Mouse (Mus musculus) neural tube, embryonic 14.5 days (tissue): ENCODE measurements around the gene Foxo3. TPM values are rescaled to one million over a fixed set of nuclear protein-coding genes. Genes with fewer than 3 reads are reported as not detected.

Experiments
- ATAC-seq: fragments of 200-750 bp; cut with Nextera tagmentation; 2 replicates; pipeline ENCODE4 v1.8.0; 2017; ENCODE audit warnings: low read depth, mild to moderate bottlenecking, moderate TSS enrichment, moderate library complexity
- H3K27ac ChIP-seq: fragments of 300-500 bp; sonication (generic); 2 replicates; pipeline ENCODE4 v1.5.1; 2014; ENCODE audit warnings: low read depth, mild to moderate bottlenecking, control low read depth, low read length, moderate library complexity, mixed read lengths
- H3K27me3 ChIP-seq: fragments of 300-500 bp; sonication (generic); 2 replicates; pipeline ENCODE4 v1.6.1; 2014; ENCODE audit warnings: low read length; ENCODE audit not compliant: control insufficient read depth, insufficient read depth
- H3K36me3 ChIP-seq: fragments of 300-500 bp; sonication (generic); 2 replicates; pipeline ENCODE4 v1.6.1; 2014; ENCODE audit warnings: low read length, mixed read lengths; ENCODE audit not compliant: control insufficient read depth, insufficient read depth
- H3K4me1 ChIP-seq: fragments of 300-500 bp; sonication (generic); 2 replicates; pipeline ENCODE4 v1.6.1; 2014; ENCODE audit warnings: low read length; ENCODE audit not compliant: control insufficient read depth, insufficient read depth
- H3K4me2 ChIP-seq: fragments of 300-500 bp; sonication (generic); 2 replicates; pipeline ENCODE4 v1.6.1; 2014; ENCODE audit warnings: mild to moderate bottlenecking, low read depth, low read length, control low read depth
- H3K4me3 ChIP-seq: fragments of 300-500 bp; sonication (generic); 2 replicates; pipeline ENCODE4 v1.5.1; 2014; ENCODE audit warnings: low read depth, low read length, control low read depth, mixed read lengths
- H3K9ac ChIP-seq: fragments of 300-500 bp; sonication (generic); replicated peaks from 2 replicates; pipeline ENCODE4 v1.6.1; 2014; ENCODE audit warnings: low read depth, mild to moderate bottlenecking, control low read depth, low read length, mixed read lengths
- H3K9me3 ChIP-seq: fragments of 300-500 bp; sonication (generic); 2 replicates; pipeline ENCODE4 v1.6.1; 2016; ENCODE audit warnings: low read length; ENCODE audit not compliant: control insufficient read depth
- WGBS: fragments of 180-500 bp; shearing (Covaris S2); extraction: QIAGEN DNeasy Blood & Tissue Kit; methylation state at CpG from one replicate; pipeline ENCODE4 v1.1.7; 2014; 5-methylcytosine and 5-hydroxymethylcytosine counted together
- polyA plus RNA-seq: library from polyadenylated mRNA; unstranded; fragments of >200 nt; fragmentation: Nextera tagmentation; extraction: Ambion mirVana; gene quantifications from 2 replicates; pipeline ENCODE4 v1.2.1, GENCODE M21; 2014

The Foxo3 gene
- polyA plus RNA-seq, 1 experiment from 2014 or later, result 6.1 TPM

DNA sequence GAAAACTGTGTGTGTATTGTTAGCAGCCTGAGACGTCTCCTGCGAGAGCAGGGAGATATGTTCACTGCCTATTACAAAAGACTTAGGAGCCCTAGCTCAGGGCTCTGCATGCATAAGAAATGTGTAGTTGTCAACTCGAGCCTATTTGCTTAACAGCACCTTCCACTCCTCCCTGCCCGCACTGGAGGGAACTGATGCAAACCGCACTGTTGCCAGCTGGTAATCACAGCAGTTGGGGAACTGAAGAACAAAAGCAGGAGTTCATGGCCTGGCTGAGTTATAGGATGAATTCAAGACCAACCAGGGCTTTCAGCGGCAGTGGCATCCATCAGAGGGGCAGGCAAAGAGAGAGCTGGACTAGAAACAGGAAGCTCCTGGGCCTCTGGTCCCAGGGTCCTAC is 66.7 kb downstream of the Foxo3 start:
- peaks cover 8% of the 10 kb centered on the region; the same call in 1 of the 2 replicates for H3K4me1 ChIP-seq
- no peaks in the 10 kb centered on the region for H3K27me3 ChIP-seq
- no peaks in the 10 kb centered on the region for H3K9me3 ChIP-seq
- ATAC-seq, result no peak
- H3K9ac ChIP-seq, result no peak overlapping the region
- no peak overlapping the region for H3K4me3 ChIP-seq
- 28% methylated on average over 6 of the region's 6 CpGs for WGBS
- 0 out of 2 replicates have a peak overlapping the region, but pooled peaks have one; percentile 39 for H3K27ac ChIP-seq
- no peaks in the 10 kb centered on the region for H3K36me3 ChIP-seq
- H3K4me2 ChIP-seq, result no peak overlapping the region

DNA sequence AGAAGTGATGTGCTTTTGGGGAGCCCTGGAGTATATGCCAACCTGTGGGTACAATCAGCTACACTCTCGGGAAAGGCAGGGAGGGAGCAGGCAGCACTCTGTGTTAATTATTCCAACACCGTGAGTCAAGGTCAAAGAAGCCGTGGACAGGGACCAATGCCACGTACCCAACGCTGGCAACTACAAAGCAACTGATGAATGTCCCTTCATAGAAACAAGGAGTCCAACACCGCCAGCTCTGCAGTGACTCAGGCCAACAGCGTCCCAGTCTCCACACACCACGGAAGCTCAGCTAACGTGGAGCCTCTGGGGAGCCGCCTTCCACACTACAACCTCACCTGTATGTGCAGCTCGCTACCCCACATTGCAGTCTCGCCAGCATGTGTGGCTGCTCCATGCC is 68.9 kb downstream of the Foxo3 start:
- ATAC-seq, result no peak
- WGBS, result 88% methylated on average over 12 of the region's 12 CpGs

DNA sequence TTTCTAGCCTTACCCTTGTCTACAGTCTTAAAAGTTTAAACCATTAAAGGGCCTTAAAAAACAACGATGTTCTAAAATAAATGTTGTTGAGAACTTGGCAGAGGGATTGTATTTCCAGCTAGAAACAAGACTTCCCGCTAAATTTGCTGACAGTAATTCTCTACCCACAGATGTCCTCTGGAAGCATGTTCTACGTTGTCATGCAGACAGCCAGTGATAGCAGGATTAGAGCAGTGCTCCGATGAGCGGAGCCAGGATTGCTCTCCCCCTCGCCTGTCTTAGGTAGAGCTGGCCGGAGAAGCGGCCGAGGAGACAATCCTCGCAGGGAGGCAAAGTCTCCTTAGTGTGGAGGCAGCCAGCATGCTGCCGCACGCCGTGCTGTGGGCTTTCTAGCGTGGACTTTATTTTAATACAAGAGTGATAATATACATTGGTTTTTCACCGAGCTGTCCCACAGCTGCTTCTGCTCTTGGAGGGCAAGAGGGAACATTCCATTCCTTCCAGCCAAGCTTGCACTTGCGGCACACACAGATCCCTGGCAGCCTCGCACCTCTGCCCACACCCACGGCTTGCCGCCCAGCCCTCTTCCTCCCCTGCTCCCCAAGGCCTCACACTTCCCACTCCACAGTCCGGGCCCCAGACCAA is 71.7 kb downstream of the Foxo3 start:
- no peak overlapping the region for H3K27ac ChIP-seq
- peaks cover 2% of the 10 kb centered on the region; the same call in 1 of the 2 replicates for H3K4me1 ChIP-seq
- ATAC-seq, result no peak
- H3K4me2 ChIP-seq, result no peak overlapping the region
- WGBS, result 87% methylated on average over 20 of the region's 20 CpGs
- H3K4me3 ChIP-seq, result no peak overlapping the region
- H3K36me3 ChIP-seq, result no peaks in the 10 kb centered on the region
- no peaks in the 10 kb centered on the region for H3K9me3 ChIP-seq
- no peaks in the 10 kb centered on the region for H3K27me3 ChIP-seq
- H3K9ac ChIP-seq, result no peak overlapping the region

More for the DNA sequence above, 68.9 kb downstream of the Foxo3 start:
- H3K27me3 ChIP-seq, result no peaks in the 10 kb centered on the region
- no peak overlapping the region for H3K4me2 ChIP-seq
- no peak overlapping the region for H3K9ac ChIP-seq
- no peaks in the 10 kb centered on the region for H3K9me3 ChIP-seq
- no peak overlapping the region for H3K27ac ChIP-seq
- peaks cover 8% of the 10 kb centered on the region; the same call in 1 of the 2 replicates for H3K4me1 ChIP-seq
- H3K4me3 ChIP-seq, result no peak overlapping the region
- H3K36me3 ChIP-seq, result no peaks in the 10 kb centered on the region

DNA sequence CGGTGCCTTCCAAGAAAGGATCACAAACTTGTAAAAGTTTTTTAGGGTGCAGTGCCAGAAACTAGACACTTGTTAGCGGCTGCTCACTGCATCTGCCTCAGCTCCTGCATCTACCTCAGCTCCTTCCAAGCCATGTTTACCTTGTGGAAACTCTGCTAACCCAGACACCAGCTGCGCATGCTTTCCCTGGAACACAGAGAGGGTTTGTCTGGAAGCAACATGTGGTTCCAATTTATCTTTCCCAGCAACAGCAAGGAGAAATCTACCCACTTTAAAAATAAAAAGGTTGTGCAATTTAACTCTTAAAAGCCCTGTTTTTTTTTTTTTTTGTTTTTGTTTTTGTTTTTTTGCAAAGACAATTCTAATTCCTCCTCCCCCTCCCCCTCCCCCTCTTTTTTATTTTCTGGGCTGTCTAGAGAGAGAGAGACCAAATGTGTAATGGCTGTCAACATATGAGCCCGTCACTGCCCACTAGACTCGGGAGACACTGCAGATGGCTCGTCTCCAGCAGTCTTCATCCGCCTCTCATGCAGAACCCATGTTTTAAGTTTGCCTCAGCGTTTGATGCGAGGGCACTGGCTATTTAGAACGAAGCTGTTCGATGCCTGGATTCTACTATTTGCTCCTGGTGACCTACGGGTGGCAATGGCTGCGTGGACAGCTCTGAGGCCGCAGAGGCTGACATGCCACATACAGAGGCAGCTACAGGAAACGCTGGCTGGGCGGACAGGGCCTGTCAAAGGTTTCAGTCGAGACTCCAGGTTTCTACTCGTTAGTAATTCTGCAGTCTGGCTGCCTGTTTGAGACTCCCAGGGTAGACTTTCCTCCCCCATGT is 73.0 kb downstream of the Foxo3 start:
- H3K4me3 ChIP-seq, result no peak overlapping the region
- no peaks in the 10 kb centered on the region for H3K4me1 ChIP-seq
- H3K27ac ChIP-seq, result no peak overlapping the region
- H3K9ac ChIP-seq, result no peak overlapping the region
- no peaks in the 10 kb centered on the region for H3K36me3 ChIP-seq
- H3K27me3 ChIP-seq, result no peaks in the 10 kb centered on the region
- no peaks in the 10 kb centered on the region for H3K9me3 ChIP-seq
- H3K4me2 ChIP-seq, result no peak overlapping the region
- 73% methylated on average over 18 of the region's 18 CpGs for WGBS
- ATAC-seq, result no peak

DNA sequence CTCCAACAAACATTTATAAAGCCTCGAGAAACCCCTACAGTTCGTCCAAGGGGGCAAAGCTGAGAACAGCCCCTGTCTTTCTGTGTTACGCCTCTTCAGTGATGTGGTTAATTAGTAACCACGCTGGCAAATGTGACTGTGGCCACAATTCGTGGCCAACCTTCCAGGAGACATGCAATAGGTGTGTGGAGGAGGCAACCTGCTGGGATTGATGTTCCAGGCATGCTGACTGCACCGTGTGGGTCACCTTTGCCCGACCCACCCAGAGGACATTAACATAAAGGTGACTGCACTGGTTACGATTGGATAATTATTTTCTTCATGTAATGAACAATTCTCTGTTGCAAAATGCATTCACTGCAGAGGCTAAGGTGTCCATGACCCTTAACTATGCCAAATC is 74.0 kb downstream of the Foxo3 start:
- no peaks in the 10 kb centered on the region for H3K4me1 ChIP-seq
- H3K9ac ChIP-seq, result no peak overlapping the region
- 64% methylated on average over 8 of the region's 8 CpGs for WGBS
- no peaks in the 10 kb centered on the region for H3K9me3 ChIP-seq
- no peak overlapping the region for H3K4me3 ChIP-seq
- H3K36me3 ChIP-seq, result 0 out of 2 replicates have a peak, but pooled peaks cover 1% of the 10 kb centered on the region
- no peak overlapping the region for H3K27ac ChIP-seq
- H3K27me3 ChIP-seq, result no peaks in the 10 kb centered on the region
- no peak for ATAC-seq
- H3K4me2 ChIP-seq, result no peak overlapping the region

DNA sequence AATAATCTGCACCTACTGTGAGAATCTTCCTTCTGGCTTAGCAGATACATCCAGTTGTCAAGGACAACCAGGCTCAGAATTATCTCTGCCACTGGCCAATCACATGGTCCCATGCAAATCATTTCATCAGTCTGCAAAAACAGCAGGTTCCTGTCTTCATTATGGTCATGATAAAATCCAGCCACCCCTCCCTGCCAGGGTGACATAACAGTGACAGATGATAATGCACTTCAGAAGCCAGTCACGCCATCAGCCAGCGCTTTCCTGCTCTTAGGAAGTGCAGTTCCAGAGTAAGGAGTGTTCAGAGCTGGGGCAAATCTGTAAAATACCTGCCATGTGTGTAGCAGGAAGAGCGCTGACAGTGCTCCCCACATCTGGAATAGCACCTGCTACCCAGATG is 77.1 kb downstream of the Foxo3 start:
- 69% methylated on average over 3 of the region's 3 CpGs for WGBS
- H3K9me3 ChIP-seq, result no peaks in the 10 kb centered on the region
- H3K4me1 ChIP-seq, result no peaks in the 10 kb centered on the region
- H3K4me2 ChIP-seq, result no peak overlapping the region
- H3K4me3 ChIP-seq, result no peak overlapping the region
- H3K9ac ChIP-seq, result no peak overlapping the region
- H3K36me3 ChIP-seq, result peaks cover 13% of the 10 kb centered on the region; the same call in 1 of the 2 replicates
- H3K27me3 ChIP-seq, result no peaks in the 10 kb centered on the region
- no peak overlapping the region for H3K27ac ChIP-seq
- ATAC-seq, result no peak

DNA sequence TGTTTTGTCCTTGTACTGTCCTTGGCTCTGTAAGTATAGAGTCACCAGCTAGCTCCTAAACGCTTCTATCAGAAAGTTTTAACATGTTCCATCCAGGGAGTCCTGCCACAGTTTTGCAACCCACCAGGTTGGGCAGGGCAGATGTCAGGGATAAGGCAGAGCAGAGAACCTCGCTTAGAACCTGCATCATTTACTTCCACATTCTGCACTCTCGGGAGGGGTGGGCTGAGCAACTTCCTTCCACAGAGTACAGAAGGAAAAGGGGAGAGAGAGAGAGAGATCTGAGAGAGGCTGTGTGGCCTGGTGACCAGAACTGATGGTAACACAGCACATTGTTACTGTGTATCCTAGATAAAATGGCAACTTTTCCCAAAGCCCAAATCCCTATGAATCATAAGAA is 77.9 kb downstream of the Foxo3 start:
- 87% methylated on average over 3 of the region's 3 CpGs for WGBS

DNA sequence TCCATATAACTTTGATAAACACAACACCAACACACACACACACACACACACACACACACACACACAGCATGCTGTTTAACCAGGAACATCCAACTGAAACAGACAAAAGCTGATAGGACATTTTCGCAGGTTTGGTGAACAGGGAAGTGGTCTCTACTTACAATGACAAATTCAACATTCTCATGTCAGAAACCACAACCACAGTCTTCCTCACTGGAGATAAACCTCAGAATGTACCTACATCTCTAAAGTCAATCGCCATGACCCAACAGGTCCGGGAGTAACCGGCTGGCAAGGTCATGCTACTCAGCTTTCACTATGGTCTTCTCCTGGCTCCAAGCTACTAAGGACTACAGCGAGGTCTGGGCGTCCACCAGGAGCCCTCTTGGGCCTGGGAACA is 81.8 kb downstream of the Foxo3 start:
- no peaks in the 10 kb centered on the region for H3K27me3 ChIP-seq
- peaks cover 13% of the 10 kb centered on the region; the same call in 1 of the 2 replicates for H3K36me3 ChIP-seq
- H3K9me3 ChIP-seq, result no peaks in the 10 kb centered on the region
- no peak overlapping the region for H3K9ac ChIP-seq
- H3K4me3 ChIP-seq, result no peak overlapping the region
- no peak overlapping the region for H3K4me2 ChIP-seq
- no peak for ATAC-seq
- WGBS, result 92% methylated on average over 6 of the region's 6 CpGs
- H3K27ac ChIP-seq, result no peak overlapping the region
- H3K4me1 ChIP-seq, result no peaks in the 10 kb centered on the region

More for the DNA sequence above, 77.9 kb downstream of the Foxo3 start:
- Histone ChIP-seq H3K4me2 (no peak overlapping the region), H3K27me3 (no peaks in the 10 kb centered on the region), H3K4me1 (no peaks in the 10 kb centered on the region), H3K27ac (no peak overlapping the region), H3K36me3 (peaks cover 13% of the 10 kb centered on the region; the same call in 1 of the 2 replicates), H3K9me3 (no peaks in the 10 kb centered on the region), H3K4me3 (no peak overlapping the region), H3K9ac (no peak overlapping the region)
- no peak for ATAC-seq

DNA sequence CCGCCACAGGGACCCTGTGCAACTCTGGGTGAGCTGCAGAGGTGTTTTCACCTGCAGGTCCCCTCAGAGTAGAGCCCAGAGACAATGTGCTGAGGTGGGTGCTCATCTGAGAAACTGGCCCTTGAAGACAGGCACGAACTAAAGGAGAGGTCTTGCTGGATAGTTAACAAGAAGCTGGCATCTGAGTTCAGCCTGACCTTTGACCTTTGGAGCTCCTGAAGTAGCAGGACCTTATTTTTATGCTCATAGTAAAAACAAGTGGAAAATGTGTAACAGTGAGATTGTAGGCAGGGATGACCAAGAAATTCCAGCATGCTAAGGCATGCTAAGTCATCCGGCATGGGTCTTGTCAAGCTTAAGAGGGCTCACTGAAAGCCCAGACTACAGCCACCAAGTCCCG is 82.6 kb downstream of the Foxo3 start:
- no peaks in the 10 kb centered on the region for H3K9me3 ChIP-seq
- no peaks in the 10 kb centered on the region for H3K27me3 ChIP-seq
- H3K27ac ChIP-seq, result no peak overlapping the region
- H3K4me2 ChIP-seq, result no peak overlapping the region
- no peak for ATAC-seq
- WGBS, result 78% methylated on average over 4 of the region's 4 CpGs
- H3K36me3 ChIP-seq, result peaks cover 13% of the 10 kb centered on the region; the same call in 1 of the 2 replicates
- no peaks in the 10 kb centered on the region for H3K4me1 ChIP-seq
- H3K4me3 ChIP-seq, result no peak overlapping the region
- no peak overlapping the region for H3K9ac ChIP-seq
